Mouse (Mus musculus) mouse embryonic stem cell (cell line): ENCODE measurements at regions not wholly inside any gene's neighbourhood (a gene's known extent, or its start where the extent isn't known, plus 50 kb on each side); places are given as distances from the start of the nearest gene placed in this dataset.

Experiments used
- in situ Hi-C, 2 experiments: fragments of 300-500 bp; cut with MboI; formaldehyde crosslinking; loops; 1 replicate in 1 of 2; 3 replicates in 1 of 2; pipeline ENCODE4 v1.14.3; 2019 to 2020; ENCODE audit warnings: low sequenced_read_pairs in 2 of 2, low pct_unique_long_range_greater_than_20kb in 1 of 2, mixed read lengths in 1 of 2; ENCODE audit not compliant: unreplicated experiment in 1 of 2

DNA sequence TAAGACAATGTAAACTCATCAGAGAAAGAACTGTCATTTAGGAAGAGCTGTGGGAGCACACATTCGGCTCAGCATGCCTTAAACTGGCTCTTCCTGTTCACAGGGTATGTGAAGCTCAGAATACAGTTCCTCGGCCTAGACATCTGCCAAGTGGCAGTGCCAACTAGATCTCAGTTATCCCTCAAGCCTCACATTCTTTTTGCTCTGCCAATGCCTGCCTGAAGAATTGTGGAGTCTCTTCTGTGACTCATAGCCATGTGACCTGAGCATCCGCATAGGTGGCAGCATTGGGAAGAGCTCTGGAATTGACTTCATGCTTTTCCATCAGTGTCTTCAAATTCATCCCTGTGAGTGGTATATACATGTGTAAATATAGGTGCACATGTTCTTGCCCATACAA lies 59.7 kb downstream of the Prlhr start:
- in situ Hi-C loops = no loop called here

DNA sequence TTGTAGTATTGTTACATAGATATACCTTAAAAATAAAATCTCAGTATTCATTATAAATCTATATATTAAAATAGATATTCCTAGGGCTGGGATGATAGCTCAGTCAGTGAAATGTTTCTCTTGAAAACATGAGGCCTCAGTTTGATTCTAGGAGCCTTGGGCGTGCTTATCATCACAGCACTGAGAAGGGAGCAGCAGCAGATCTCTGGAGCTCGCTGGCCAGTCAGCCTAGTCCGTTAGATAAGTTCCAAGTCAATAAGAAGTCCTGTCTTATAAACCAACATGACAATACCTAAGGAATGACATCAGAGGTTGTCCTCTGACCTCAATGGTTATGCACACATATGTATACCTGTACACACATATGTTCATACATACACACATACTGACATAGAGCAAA lies 68.7 kb downstream of the Prlhr start:
- in situ Hi-C loops = no loop called here

DNA sequence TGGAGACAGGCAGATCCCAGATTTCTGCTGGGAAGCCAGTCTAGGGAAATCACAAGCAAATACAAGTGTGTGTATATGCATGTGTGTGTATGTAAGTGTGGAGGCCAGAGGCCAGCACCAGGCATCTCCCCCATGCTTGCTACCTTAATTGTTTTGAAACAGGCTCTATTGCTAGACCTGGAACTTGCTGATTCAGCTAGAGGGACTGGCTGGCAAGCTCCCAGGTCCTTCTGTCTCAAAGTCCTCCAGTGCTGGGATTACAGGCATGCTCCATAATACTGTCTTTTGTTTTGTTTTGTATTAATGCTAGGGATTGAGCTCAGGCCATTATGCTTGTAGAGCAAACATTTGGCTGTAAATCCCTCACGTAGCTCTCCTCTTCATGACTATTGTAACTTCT lies 70.4 kb downstream of the Prlhr start:
- in situ Hi-C loops = no loop called here

DNA sequence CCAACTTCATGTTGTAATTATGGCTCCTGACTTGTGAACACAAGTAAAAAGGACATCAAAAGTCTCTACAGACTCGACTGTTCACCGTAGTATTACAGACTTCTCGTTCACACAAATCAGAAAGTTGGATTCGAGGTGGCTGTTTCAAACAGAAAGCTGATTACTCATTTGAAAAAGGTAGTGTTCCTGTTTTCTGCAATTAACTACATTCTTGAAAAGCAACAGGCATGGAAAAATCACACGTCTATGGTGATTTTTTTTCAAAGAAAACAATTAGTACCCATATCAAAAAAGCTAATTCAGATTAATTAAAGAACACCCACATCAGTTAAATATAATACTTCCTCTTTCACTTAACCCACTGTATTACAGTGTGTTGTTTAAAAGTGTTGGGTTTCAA lies 71.5 kb downstream of the Prlhr start:
- in situ Hi-C loops = no loop called here

DNA sequence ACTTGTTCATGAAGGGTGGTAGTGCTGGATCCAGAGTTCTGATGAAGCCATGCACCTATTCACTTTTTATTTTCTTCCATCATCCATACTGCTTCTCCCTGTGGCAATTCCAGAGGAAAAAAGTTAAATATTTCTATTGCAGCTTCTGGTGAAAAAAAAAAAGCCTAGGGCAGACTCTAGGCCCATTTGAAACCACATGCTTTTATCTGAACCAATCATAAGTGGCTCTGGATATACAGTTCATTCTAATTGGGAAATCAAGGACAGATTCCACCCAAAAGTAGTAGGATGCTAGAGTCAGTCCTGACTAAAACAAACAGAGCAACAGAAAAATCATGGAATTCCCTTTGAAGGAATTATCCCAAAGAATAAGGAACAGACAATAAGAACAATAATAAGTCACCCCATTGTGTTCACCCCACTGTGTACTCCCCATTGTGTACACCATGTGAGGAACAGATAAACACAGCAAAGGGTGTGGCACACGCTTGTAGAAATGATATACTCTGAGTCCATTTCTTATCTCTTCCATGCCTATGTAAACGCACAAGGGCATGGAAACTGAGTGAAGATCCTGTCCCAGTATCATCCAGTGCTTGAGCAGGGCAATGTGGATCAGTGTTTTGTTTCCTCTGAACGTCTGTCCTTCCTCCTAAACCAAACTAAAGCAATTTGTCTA lies 81.4 kb downstream of the Prlhr start:
- in situ Hi-C loops = no loop called here

DNA sequence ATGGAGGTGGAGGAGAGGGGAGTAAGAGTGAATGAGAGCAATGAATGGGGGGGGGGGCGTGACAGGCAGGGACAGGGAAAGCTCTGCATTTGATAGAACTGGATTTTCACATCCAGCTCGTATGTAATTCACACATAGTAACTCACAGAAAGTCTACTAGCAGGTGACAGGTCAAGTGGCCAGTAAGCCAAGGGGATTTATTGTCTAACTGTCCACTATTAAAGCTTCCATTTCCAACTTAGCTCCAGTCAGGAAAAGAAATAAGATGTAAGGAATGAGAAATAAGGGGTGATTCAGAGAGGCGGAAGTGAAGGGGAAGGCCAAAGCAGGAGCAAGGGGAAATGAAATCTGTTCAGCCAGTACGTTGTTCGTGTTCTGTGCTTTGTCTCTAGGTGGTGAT lies 83.4 kb downstream of the Prlhr start:
- in situ Hi-C loops = no loop called here

DNA sequence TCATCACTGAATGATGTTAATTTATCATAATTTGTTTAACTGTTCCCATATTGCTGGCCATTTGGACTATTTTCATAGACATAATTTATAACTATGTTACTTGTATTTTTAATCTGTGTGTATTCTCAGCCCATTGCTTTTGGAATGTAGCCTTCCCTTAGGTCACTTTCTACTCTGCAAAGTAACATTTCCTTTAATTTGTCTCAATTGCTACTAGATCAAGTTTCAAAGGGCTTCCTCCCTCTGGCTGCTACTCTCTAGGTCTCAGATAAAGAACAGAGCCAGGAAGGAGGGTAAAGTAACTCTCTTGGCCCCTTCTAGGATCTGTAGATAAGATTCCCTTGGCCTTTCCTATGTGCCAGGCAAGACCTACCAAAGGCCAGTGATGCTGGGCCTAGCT lies 85.4 kb downstream of the Prlhr start:
- in situ Hi-C loops = no loop called here

DNA sequence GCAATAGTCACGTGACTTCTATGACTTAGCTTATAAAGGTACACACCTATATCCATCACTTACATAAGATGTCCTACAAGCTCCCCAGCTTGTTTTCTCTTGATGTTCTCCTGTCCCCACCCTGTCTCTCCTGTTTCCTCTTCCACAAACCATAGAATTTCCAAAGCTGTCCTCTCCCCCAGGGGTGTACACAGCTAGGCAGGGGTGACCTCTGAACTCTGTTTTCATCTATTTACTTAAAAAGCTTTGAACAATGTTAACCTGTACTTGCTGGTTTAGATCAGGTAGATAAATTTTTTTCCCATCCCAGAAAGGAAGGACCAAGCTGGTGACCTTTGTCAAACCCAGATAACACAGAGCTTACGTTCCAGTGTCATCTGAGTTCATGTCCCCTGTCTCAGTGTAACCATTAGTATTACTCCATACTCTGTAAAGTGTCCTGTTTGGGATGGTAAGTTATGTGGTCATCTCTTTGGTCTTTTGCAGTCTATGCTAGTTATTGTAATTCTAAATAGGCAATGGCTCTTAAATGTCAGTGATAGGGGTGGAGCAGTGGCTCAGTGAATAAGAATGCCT lies 89.0 kb downstream of the Prlhr start:
- in situ Hi-C loops = no loop called here

DNA sequence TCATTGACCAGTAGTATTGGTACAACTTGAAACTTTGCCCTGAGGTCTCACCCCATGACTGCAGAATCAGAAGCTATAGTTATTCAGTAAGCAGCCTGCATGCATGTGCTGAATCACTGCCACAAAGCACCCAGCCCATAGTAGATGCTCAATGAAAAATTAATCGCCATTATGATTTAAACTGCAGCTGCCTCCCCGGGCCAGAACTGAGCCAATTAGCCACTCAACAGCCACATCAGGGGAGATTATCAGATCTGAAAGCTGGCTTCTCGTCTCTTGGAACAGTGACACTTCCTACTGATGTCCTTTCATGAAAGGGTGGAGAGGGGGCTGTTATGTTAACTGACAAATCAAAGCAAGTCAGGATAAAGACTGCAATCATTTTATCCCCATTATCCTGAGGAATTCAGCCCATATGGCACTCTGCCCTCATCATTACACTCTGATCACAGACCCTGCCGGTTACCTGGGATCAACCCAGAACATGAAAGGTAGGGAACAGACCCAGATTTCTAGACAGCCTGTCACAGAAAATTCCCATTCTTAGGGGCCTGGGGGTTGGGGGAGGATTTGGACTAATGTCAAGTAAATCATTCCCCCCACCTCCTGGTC lies 104.0 kb downstream of the Prlhr start:
- in situ Hi-C loops = no loop called here

DNA sequence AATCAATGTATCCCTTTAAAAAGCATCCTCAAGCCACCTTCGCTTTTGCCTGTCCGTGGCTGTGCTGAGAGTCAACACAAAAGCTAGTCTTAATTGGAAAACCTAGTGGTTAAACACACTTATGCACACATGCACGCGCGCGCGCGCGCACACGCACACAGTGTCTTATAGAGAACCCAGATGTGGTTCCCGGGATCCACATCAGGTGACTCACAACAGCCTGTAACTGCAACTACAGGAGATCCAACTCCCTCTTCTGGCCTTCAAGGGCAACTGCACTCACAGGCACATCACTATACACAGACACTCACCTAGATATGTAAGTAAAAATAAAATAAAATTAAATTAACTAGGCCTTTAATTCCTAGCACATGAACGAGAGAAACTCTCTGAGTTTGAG lies 118.4 kb upstream of the Fam204a start:
- in situ Hi-C loops = loop anchor here in 1 of 2 experiments (25.0 kb wide), 1 partner anchor 933 kb away; no protein-coding TSS in a partner anchor

DNA sequence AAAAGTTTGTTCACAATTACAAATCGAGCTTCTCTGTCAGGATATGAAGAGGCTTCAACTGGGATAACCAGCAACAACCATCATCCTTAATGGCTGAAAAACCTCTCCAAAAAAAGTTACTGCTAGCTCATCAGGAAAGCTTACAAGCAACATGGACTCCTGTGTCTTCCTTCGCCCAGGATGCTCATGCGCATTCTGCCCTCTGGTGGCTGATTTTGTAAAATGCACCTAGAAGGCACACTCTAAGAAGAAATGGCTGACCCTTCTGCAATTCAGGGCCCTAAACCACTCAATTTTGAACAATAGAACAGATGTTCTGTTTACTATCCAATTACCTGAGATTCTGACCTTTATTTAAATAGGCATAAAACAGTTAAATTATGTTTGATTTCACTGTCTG lies 115.0 kb upstream of the Fam204a start:
- in situ Hi-C loops = loop anchor here in 1 of 2 experiments (25.0 kb wide), 1 partner anchor 929 kb away; no protein-coding TSS in a partner anchor

DNA sequence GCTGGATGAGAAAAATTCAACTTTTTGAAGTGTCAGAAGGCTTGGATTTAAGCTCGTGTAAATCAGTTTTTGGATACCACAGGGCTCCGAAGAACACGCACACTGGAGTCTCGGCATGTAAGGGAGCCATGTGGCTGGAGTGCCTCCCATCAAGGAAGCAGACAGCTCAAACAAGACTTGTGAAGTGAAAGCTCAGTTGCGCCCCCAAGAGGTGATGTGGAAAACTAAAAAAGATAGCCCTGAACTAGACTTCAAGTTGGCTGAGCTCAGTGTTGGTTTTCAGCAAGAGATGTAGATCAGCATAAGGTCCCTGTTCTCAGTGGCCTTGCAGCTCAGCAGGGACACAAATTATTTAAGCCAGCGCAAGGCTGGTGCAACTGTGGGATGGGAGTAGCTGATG lies 113.7 kb upstream of the Fam204a start:
- in situ Hi-C loops = loop anchor here in 1 of 2 experiments (25.0 kb wide), 1 partner anchor 928 kb away; no protein-coding TSS in a partner anchor

DNA sequence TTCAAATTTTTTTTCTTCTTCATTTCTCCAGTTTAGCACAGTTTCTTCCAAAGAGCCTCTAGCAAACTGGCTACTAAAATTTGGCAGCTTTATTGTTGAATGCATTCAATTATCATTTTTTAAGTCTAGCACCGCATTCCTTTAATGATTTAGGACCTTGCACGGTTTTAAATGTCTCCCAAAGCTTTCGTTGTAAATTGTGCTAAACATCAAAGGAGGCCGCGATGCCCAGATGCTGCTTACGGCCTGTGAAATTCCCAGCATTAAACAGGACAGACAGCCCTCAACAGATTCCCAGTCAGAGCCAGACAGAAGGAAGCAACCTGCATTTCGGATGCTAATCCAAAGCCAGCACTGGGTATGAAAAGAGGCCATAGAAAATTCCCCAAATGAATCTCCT lies 108.0 kb upstream of the Fam204a start:
- in situ Hi-C loops = loop anchor here in 1 of 2 experiments (25.0 kb wide), 1 partner anchor 922 kb away; no protein-coding TSS in a partner anchor

DNA sequence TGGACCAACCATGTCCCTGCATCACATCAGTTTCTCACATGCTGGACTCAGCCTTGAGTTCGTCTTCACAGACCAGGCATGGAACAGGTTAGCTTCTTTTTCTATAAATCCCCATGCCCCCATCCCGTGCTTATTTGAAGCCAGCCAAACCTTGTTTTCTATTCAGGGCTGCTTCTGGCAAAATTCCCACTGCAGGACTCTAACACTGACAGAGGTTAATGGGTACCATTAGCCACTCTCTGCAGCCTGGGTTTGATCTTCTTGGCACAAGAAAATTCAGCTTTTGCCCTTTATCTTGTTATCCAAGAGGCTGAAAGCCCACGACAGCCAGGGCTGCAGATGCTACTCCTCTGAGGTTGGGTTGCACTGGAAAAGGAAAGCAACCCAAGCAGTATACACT lies 101.8 kb upstream of the Fam204a start:
- in situ Hi-C loops = loop anchor here in 1 of 2 experiments (25.0 kb wide), 1 partner anchor 916 kb away; no protein-coding TSS in a partner anchor

DNA sequence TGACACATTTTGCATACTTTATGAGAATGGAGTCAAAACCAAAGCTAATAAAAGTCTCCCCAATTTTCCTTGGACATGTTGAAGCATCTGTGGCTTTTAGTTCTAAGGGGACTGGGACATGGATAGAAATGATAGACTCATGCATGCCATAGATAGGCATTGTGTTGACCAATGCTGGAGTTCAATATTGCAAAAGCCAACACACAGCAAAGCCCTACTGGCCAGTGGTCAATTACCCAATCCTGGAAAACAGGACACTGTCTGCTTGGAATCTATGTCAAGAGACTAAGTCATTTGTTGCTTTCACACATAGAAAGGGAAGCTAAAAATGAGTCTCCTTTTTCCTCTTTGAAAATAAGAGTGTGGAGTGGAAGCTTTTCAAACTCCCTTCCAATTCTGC lies 99.1 kb upstream of the Fam204a start:
- in situ Hi-C loops = loop anchor here in 1 of 2 experiments (25.0 kb wide), 1 partner anchor 913 kb away; no protein-coding TSS in a partner anchor

DNA sequence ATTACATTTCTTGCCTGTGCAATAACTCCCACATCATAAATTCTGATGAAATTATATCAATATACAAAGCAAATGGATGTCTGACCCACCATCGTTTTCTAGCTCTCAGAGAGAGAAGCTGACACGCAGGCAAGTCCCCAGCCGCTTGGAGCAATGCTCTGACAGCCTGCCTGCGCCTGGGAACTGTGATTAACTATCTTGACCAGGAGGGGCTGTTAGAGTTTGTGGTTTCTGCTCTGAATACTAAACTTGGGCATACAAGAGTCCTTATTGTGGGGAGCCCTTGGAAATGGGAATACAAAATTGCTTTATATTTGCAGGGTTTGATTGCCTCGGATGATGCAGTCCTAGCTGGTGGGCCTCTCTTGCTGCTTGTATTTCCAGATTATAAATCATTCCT lies 98.6 kb upstream of the Fam204a start:
- in situ Hi-C loops = loop anchor here in 1 of 2 experiments (25.0 kb wide), 1 partner anchor 913 kb away; no protein-coding TSS in a partner anchor

DNA sequence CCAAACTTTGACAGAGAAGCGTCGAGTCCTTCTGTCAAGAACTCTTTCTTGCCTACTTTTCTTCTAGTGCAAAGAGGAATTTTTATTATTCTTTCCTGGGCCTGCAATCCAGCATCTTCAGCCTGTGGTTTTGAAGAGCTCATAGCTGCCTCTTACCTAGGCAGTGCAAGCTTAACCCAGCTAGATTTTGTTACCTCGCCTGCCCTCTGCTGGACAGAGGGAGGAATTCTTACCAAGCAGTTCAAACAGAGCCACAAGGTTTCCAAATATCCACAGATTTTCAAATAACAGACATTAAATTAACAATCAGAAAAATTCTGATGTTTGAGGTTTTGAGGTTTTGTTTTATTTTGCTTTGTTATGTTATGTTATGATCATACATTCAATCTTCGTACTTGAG lies 84.1 kb upstream of the Fam204a start:
- in situ Hi-C loops = no loop called here

DNA sequence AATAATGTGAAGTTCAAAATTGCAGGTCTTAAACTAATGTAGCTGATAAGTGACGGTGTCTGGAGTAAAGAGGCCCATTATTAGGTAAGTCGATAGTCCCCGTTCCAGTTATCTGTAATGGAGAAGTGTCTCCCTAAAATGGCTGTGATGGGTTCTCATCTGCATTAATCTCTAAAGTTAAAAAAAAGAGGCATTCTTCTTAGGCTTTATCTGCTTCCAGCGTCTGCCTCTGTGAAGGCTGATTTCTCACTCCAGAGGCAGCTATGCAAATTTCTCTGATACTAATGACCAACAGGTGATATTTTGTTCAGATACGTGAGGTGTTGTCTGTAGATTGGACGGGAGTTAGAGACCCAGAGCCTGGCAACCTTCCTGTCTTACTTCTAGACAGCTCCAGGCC lies 75.9 kb upstream of the Fam204a start:
- in situ Hi-C loops = no loop called here

DNA sequence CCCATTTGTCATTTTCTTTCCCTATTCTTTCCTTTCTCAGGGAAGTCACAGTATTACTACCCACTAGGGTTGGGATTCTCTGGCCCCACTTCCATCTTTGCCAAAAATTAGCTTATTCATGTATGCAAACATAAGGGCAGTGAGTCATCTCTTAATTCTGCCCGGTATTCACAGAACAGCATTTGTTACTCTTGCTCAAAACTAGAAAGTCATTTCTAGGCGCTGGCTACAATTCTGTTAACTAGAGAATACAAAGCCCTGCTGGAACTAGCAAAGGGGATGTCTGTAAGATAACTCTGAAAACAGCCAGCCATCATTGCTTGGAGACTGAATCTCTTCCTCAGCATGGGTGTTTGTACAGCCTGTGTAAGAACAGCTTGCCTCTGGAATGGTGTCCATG lies 74.4 kb upstream of the Fam204a start:
- in situ Hi-C loops = no loop called here

DNA sequence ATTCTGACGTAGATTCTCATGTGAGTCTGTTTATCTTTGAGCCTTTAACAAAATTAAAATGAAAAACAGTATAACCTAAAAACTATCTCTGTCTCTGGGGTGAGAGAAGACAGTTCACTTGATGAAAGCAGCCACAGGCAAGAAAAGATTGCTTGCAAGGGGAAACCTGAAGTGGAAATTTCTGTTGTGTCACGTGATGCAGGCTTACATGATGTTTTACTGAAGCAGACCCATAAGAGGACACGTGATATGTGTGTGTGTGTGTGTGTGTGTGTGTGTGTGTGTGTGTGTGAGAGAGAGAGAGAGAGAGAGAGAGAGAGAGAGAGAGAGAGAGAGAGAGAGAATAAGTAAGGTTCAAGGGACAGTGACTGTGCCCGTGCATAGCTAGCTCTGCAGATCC lies 63.7 kb upstream of the Fam204a start:
- in situ Hi-C loops = no loop called here
